Mouse (Mus musculus): ENCODE results near the gene Smarcd1.

DNA sequence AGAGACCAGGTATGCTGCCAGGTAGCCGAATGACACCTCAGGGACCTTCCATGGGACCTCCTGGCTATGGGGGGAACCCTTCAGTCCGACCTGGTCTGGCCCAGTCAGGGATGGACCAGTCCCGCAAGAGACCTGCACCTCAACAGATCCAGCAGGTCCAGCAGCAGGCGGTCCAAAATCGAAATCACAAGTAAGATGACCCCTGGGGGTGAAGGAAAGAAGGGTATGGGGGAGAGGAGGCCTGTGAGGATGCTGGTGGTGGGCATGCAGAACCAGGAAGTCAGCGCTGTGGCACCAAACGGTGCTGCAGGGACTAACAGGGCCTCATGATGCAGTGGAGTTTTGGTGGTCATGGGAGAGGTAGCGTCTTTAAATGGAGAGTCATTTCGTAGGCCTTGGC, 1.2 kb downstream of the Smarcd1 start:
- TF ChIP-seq POLR2A (IDR thresholded peaks at IDR 0.05; ENCODE audit: low read depth, low read length) (no peak), CTCF (IDR thresholded peaks at IDR 0.05; ENCODE audit: extremely low read depth, insufficient read length, insufficient replicate concordance, low read depth, low read length) (no peak)

All from small intestine, adult 2 months (tissue).